Mouse (Mus musculus): Measurements from ENCODE around the gene Crebl2.

- TF ChIP-seq POLR2A (IDR thresholded peaks at IDR 0.05; ENCODE audit: low read depth, low read length) (no peak), CTCF (IDR thresholded peaks at IDR 0.05; ENCODE audit: extremely low read depth, insufficient read depth, insufficient read length, insufficient replicate concordance) (no peak)
Observed at GRCm38 (mm10) chr6:134801483-134801882, 28.5 kb upstream of the Crebl2 start.

All from spleen, adult 2 months (tissue).